8 mouse cellular contexts compared by ENCODE assay signal in genomic region chr19:17591335-17591734, GRCm38 (mm10).
A peak's percentile ranks its signal among the peaks of the same experiment; 100 is the strongest.
DNase-seq lines count a peak whose midpoint lies in the region; ATAC-seq lines count a peak whose summit lies in the region.

No protein-coding gene starts in this region.

- H3K4me3 ChIP-seq in hindbrain, embryonic 13.5 days: no peak overlapping the region
- H3K4me3 ChIP-seq in midbrain, embryonic 10.5 days: no peak overlapping the region

- H3K27me3 ChIP-seq in hindbrain, embryonic 13.5 days: no peaks in the 10 kb centered on the region
- H3K27me3 ChIP-seq in midbrain, embryonic 10.5 days (ENCODE audit: low read depth, poor library complexity, severe bottlenecking): no peaks in the 10 kb centered on the region

- 48% methylated on average over 8 of the region's 8 CpGs for WGBS in hindbrain, embryonic 13.5 days
- 58% methylated on average over 8 of the region's 8 CpGs for WGBS in midbrain, embryonic 10.5 days

- peak; percentile 1 for DNase-seq in cerebellum, adult 9-10 months
- DNase-seq in brain, adult 2 months (ENCODE audit: low read depth, low spot score): peak; percentile 20
- peak; percentile 16 for DNase-seq in midbrain, embryonic 10.5 days (ENCODE audit: low spot score)
- no peak for DNase-seq in urinary bladder, postnatal 14 days (ENCODE audit: low spot score)
- no peak for DNase-seq in urinary bladder, postnatal 10 days (ENCODE audit: low spot score)
- no peak for DNase-seq in layer of hippocampus, adult 8-10 months (ENCODE audit: low spot score in 2 of 2)

- H3K4me2 ChIP-seq in hindbrain, embryonic 13.5 days: no peak overlapping the region

- H3K9ac ChIP-seq in hindbrain, embryonic 13.5 days: no peak overlapping the region

- no peak overlapping the region for H3K27ac ChIP-seq in hindbrain, embryonic 13.5 days
- H3K27ac ChIP-seq in midbrain, embryonic 10.5 days (replicated peaks): peak overlapping the region; percentile 52; the same call in 1 of the 2 replicates

- H3K9me3 ChIP-seq in hindbrain, embryonic 13.5 days: no peaks in the 10 kb centered on the region
- H3K9me3 ChIP-seq in midbrain, embryonic 10.5 days (replicated peaks): no peaks in the 10 kb centered on the region

- no peaks in the 10 kb centered on the region for H3K36me3 ChIP-seq in hindbrain, embryonic 13.5 days
- H3K36me3 ChIP-seq in midbrain, embryonic 10.5 days: no peaks in the 10 kb centered on the region

- H3K4me1 ChIP-seq in hindbrain, embryonic 13.5 days (replicated peaks): peaks cover 12% of the 10 kb centered on the region
- H3K4me1 ChIP-seq in midbrain, embryonic 10.5 days: peaks cover 5% of the 10 kb centered on the region; the same call in 1 of the 2 replicates

- ATAC-seq in cerebellum, adult (ENCODE audit: insufficient number of reproducible peaks, low FRiP score, low TSS enrichment): no peak
- peak; percentile 65 for ATAC-seq in hindbrain, embryonic 13.5 days (ENCODE audit: low FRiP score)

Comparison
In these comparisons a context has a peak if more than half of its experiments do, and no peak if none do; other contexts are left out.
1. DNase-seq: peak in cerebellum, adult 9-10 months (single experiment), brain, adult 2 months (single experiment) and midbrain, embryonic 10.5 days (single experiment); none in urinary bladder, postnatal 14 days (single experiment), urinary bladder, postnatal 10 days (single experiment) and layer of hippocampus, adult 8-10 months (0 of 2).